Mouse (Mus musculus) gastrocnemius, adult 18-20 months (tissue): Measurements from ENCODE around the gene Fcmr. TPM values are rescaled to one million over a fixed set of nuclear protein-coding genes. Genes with fewer than 3 reads are reported as not detected.
A peak's percentile ranks its signal among the peaks of the same experiment; 100 is the strongest.

ENCODE experiments used
- DNase-seq: peaks from one replicate; pipeline ENCODE4 v3.0.0; 2021; ENCODE audit warnings: low spot score
- total RNA-seq, 2 experiments: library from RNA; stranded (reverse); gene quantifications; 2 replicates each; pipeline ENCODE4 v1.2.3; 2021

The Fcmr gene
- total RNA-seq, 2 experiments from 2014 or later, result 0.14 TPM; not detected in 1

- DNase-seq, result no peak
Measured at GRCm38 (mm10) chr1:130857456-130857855, 8.0 kb upstream of the Fcmr start.

GRCm38 (mm10) chr1:130864238-130864637, 1.2 kb upstream of the Fcmr start:
- DNase-seq, result no peak

- DNase-seq, result no peak
Measured at GRCm38 (mm10) chr1:130864741-130865140, 728 bp upstream of the Fcmr start.

- no peak for DNase-seq
Measured at GRCm38 (mm10) chr1:130872912-130873311, 7.4 kb downstream of the Fcmr start.

- DNase-seq, result peak; percentile 39
Measured at GRCm38 (mm10) chr1:130875139-130875538, 9.7 kb downstream of the Fcmr start.

GRCm38 (mm10) chr1:130875910-130876309, 10.4 kb downstream of the Fcmr start:
- no peak for DNase-seq

- DNase-seq, result peak; percentile 53
Measured at GRCm38 (mm10) chr1:130876931-130877509, 11.6 kb downstream of the Fcmr start.

GRCm38 (mm10) chr1:130877889-130878614, 12.6 kb downstream of the Fcmr start:
- no peak for DNase-seq

- no peak for DNase-seq
Measured at GRCm38 (mm10) chr1:130879927-130880326, 14.5 kb downstream of the Fcmr start.

- DNase-seq, result no peak
Measured at GRCm38 (mm10) chr1:130883146-130883545, 17.7 kb downstream of the Fcmr start.

- no peak for DNase-seq
Measured at GRCm38 (mm10) chr1:130887354-130887753, 21.9 kb downstream of the Fcmr start, which contains the start of gene Il24. Gene Il24, minus strand, starts transcription at chr1:130887454.

GRCm38 (mm10) chr1:130892446-130892845, 27.0 kb downstream of the Fcmr start:
- no peak for DNase-seq

- DNase-seq, result no peak
Measured at GRCm38 (mm10) chr1:130893329-130894040, 28.0 kb downstream of the Fcmr start.

- DNase-seq, result no peak
Measured at GRCm38 (mm10) chr1:130894468-130894867, 29.0 kb downstream of the Fcmr start.

- no peak for DNase-seq
Measured at GRCm38 (mm10) chr1:130902505-130902904, 37.0 kb downstream of the Fcmr start.

GRCm38 (mm10) chr1:130911401-130912010, 46.0 kb downstream of the Fcmr start, which contains the start of gene Il20:
Gene Il20, minus strand, starts transcription at chr1:130911451.
- no peak for DNase-seq

- no peak for DNase-seq
Measured at GRCm38 (mm10) chr1:130918323-130918980, 53.0 kb downstream of the Fcmr start.

GRCm38 (mm10) chr1:130926484-130926883, 61.0 kb downstream of the Fcmr start:
- no peak for DNase-seq
